Mouse (Mus musculus): ENCODE measurements around the gene Ampd3.

DNA sequence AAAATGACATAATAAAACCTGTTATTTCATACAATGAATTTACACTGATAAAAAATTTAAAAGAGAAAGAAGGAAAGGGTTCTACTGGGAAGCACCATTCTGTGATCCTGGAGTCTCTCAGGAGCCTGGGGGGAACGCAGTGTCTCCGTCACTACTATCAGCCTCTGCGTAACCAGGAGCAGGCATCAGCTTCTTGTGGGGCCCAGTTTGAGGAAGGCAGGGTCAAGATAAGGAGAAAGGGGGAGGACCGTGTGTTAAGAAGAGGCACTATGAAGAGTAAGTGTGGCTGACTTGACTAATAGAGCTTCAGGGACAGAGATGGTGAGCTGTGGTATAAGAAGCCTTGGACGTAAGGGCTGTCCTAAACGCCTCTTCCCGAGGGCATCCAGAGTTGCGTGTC lies 6.7 kb downstream of the Ampd3 start:
- TF ChIP-seq POLR2A (IDR thresholded peaks at IDR 0.05; ENCODE audit: borderline replicate concordance, insufficient read depth, low read length), result no peak
- no peak for TF ChIP-seq CTCF (IDR thresholded peaks at IDR 0.05; ENCODE audit: borderline replicate concordance, insufficient read depth, low read depth, low read length)
